Mouse (Mus musculus) heart, embryonic 15.5 days (tissue): ENCODE results near the gene Olfm2. TPM values are rescaled to one million over a fixed set of nuclear protein-coding genes. Genes with fewer than 3 reads are reported as not detected.

Experiments
- ATAC-seq: fragments of 200-750 bp; cut with Nextera tagmentation; replicated peaks from 2 replicates; pipeline ENCODE4 v1.8.0; 2017; ENCODE audit warnings: low read depth, moderate TSS enrichment; ENCODE audit not compliant: insufficient number of reproducible peaks, insufficient read depth, low FRiP score
- H3K27ac ChIP-seq: fragments of 300-500 bp; sonication (generic); 2 replicates; pipeline ENCODE4 v1.5.1; 2015; ENCODE audit warnings: mild to moderate bottlenecking, inconsistent platforms
- H3K27me3 ChIP-seq: fragments of 300-500 bp; sonication (generic); 2 replicates; pipeline ENCODE4 v1.6.1; 2015; ENCODE audit warnings: inconsistent platforms
- H3K36me3 ChIP-seq: fragments of 300-500 bp; sonication (generic); 2 replicates; pipeline ENCODE4 v1.6.1; 2015; ENCODE audit warnings: mild to moderate bottlenecking, inconsistent platforms
- H3K4me1 ChIP-seq: fragments of 300-500 bp; sonication (generic); replicated peaks from 2 replicates; pipeline ENCODE4 v1.6.1; 2015; ENCODE audit warnings: inconsistent platforms
- H3K4me2 ChIP-seq: fragments of 300-500 bp; sonication (generic); 2 replicates; pipeline ENCODE4 v1.6.1; 2015; ENCODE audit warnings: inconsistent platforms, mild to moderate bottlenecking, moderate library complexity
- H3K4me3 ChIP-seq: fragments of 300-500 bp; sonication (generic); 2 replicates; pipeline ENCODE4 v1.5.1; 2015; ENCODE audit warnings: mild to moderate bottlenecking, inconsistent platforms
- H3K9ac ChIP-seq: fragments of 300-500 bp; sonication (generic); 2 replicates; pipeline ENCODE4 v1.6.1; 2015; ENCODE audit warnings: mild to moderate bottlenecking, inconsistent platforms
- H3K9me3 ChIP-seq: fragments of 300-500 bp; sonication (generic); replicated peaks from 2 replicates; pipeline ENCODE4 v1.6.1; 2016; ENCODE audit warnings: inconsistent platforms
- WGBS: fragments of 180-500 bp; shearing (Covaris S2); methylation state at CpG from one replicate; pipeline ENCODE4 v1.1.7; 2015; ENCODE audit warnings: mixed read lengths; 5-methylcytosine and 5-hydroxymethylcytosine counted together
- polyA plus RNA-seq: library from polyadenylated mRNA; unstranded; fragments of >200 nt; fragmentation: Nextera tagmentation; extraction: Ambion mirVana; gene quantifications from 2 replicates; pipeline ENCODE4 v1.2.1, GENCODE M21; 2015

Olfm2 gene
- polyA plus RNA-seq, 1 experiment from 2014 or later: 1.00 TPM

GRCm38 (mm10) chr9:20743946-20744738 is 2.0 kb downstream of the Olfm2 start:
- Histone ChIP-seq H3K27me3 (peaks cover 85% of the 10 kb centered on the region), H3K4me3 (no peak overlapping the region), H3K4me2 (no peak overlapping the region), H3K4me1 (peaks cover 11% of the 10 kb centered on the region), H3K36me3 (no peaks in the 10 kb centered on the region), H3K9ac (no peak overlapping the region), H3K27ac (no peak overlapping the region), H3K9me3 (no peaks in the 10 kb centered on the region)
- whole genome bisulfite sequencing: 15% methylated on average over 22 of the region's 22 CpGs
- ATAC-seq: no peak

GRCm38 (mm10) chr9:20740407-20740806 is 5.7 kb downstream of the Olfm2 start:
- peaks cover 2% of the 10 kb centered on the region; the same call in 1 of the 2 replicates for H3K4me1 ChIP-seq
- no peaks in the 10 kb centered on the region for H3K9me3 ChIP-seq
- under 1% methylated on average over 12 of the region's 12 CpGs for WGBS
- H3K4me3 ChIP-seq: no peak overlapping the region
- H3K27ac ChIP-seq: no peak overlapping the region
- peak overlapping the region; percentile 48; the same call in 1 of the 2 replicates for H3K4me2 ChIP-seq
- H3K36me3 ChIP-seq: no peaks in the 10 kb centered on the region
- H3K9ac ChIP-seq: no peak overlapping the region
- ATAC-seq: peak; percentile 64
- H3K27me3 ChIP-seq: peaks cover 50% of the 10 kb centered on the region

GRCm38 (mm10) chr9:20738251-20738999 is 7.7 kb downstream of the Olfm2 start:
- Histone ChIP-seq H3K4me3 (no peak overlapping the region), H3K4me2 (no peak overlapping the region), H3K9me3 (no peaks in the 10 kb centered on the region), H3K36me3 (no peaks in the 10 kb centered on the region), H3K4me1 (peaks cover 2% of the 10 kb centered on the region; the same call in 1 of the 2 replicates), H3K9ac (no peak overlapping the region), H3K27me3 (peaks cover 35% of the 10 kb centered on the region), H3K27ac (no peak overlapping the region)
- WGBS: 43% methylated on average over 8 of the region's 8 CpGs
- ATAC-seq: no peak

GRCm38 (mm10) chr9:20737227-20737626 is 8.9 kb downstream of the Olfm2 start:
- Histone ChIP-seq H3K4me2 (no peak overlapping the region), H3K4me3 (no peak overlapping the region), H3K9me3 (no peaks in the 10 kb centered on the region), H3K27me3 (peaks cover 27% of the 10 kb centered on the region), H3K4me1 (peaks cover 2% of the 10 kb centered on the region; the same call in 1 of the 2 replicates), H3K27ac (no peak overlapping the region), H3K9ac (no peak overlapping the region), H3K36me3 (no peaks in the 10 kb centered on the region)
- WGBS: 94% methylated on average over 2 of the region's 2 CpGs
- ATAC-seq: no peak

- no peak overlapping the region for H3K9ac ChIP-seq
- H3K4me1 ChIP-seq: no peaks in the 10 kb centered on the region
- H3K36me3 ChIP-seq: no peaks in the 10 kb centered on the region
- no peaks in the 10 kb centered on the region for H3K9me3 ChIP-seq
- H3K27me3 ChIP-seq: peaks cover 26% of the 10 kb centered on the region
- 56% methylated on average over 3 of the region's 3 CpGs for WGBS
- no peak for ATAC-seq
- no peak overlapping the region for H3K4me2 ChIP-seq
- no peak overlapping the region for H3K4me3 ChIP-seq
- H3K27ac ChIP-seq: no peak overlapping the region
Measured at GRCm38 (mm10) chr9:20734692-20735091, 11.5 kb downstream of the Olfm2 start.

DNA sequence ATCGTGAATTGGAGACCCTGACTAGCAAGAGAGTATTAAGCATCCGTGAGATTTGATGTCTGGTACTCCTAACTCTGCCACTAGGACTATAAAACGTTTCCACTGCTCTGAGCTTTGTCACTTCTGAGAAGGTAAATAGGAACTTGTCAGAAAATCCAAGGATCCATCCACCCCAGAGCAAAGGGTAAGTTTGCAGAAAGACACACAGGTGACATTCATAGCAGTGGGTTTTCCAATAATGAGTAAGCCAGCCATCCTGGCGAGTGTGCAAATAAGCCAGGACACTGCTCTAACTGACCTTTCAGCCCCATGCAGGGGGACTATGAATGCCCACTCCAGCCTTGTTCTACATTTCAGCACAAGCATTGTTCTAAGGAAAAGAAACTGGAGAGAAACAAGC is 14.4 kb downstream of the Olfm2 start:
- Histone ChIP-seq H3K4me1 (peaks cover 13% of the 10 kb centered on the region), H3K9ac (no peak overlapping the region), H3K27me3 (peaks cover 50% of the 10 kb centered on the region), H3K36me3 (no peaks in the 10 kb centered on the region), H3K4me3 (no peak overlapping the region), H3K9me3 (no peaks in the 10 kb centered on the region), H3K27ac (no peak overlapping the region), H3K4me2 (no peak overlapping the region)
- ATAC-seq: no peak
- WGBS: 59% methylated on average over 4 of the region's 4 CpGs

DNA sequence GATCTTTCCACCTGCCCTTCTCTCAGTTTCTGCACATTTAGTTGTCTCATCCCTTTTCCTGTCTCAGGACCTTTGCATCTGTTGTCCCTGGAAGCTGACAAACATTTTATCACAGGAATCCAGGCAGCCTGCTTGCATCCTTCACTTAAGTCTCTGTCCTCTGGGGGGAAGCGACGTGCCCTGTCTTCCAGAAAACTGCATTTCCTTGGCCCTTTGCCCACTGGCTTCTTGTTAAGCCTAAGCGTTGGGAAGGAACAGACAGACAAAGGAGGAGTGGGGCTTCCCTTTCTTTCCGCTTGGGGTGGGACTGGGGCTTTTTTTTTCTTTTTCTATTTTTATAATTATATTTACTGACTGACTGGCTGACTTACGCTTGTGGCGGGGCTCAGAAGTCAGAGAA is 16.7 kb downstream of the Olfm2 start:
- H3K9ac ChIP-seq: no peak overlapping the region
- H3K27me3 ChIP-seq: peaks cover 74% of the 10 kb centered on the region
- no peak overlapping the region for H3K4me3 ChIP-seq
- no peaks in the 10 kb centered on the region for H3K36me3 ChIP-seq
- no peaks in the 10 kb centered on the region for H3K9me3 ChIP-seq
- no peak overlapping the region for H3K27ac ChIP-seq
- peaks cover 21% of the 10 kb centered on the region for H3K4me1 ChIP-seq
- H3K4me2 ChIP-seq: no peak overlapping the region
- WGBS: 41% methylated on average over 6 of the region's 6 CpGs
- ATAC-seq: no peak

DNA sequence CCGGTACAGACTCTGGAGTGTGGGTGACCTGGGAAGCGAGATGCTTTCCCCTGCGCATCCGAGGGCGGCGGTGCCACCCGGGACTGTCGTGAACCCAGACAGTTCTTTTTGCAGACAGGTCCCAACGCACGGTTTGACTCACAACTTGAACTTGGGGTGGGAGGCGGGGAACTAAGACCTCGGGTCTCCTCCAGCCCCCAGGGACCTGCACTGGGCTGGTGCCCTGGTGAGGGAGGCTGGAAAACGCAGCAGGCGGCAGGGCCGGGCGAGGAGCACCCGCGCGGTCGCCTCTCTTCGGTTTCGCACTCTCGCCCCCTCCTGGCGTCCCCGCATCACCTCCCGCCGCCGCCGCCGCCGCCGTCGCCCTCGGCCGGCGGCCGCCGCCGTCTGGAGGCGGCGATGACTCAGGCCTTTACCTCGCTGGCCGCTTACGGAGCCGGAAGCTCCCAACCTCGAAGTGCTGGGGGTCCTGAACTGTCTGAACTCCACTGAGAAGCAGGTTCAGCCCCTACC is 18.5 kb downstream of the Olfm2 start:
- H3K4me1 ChIP-seq: peaks cover 21% of the 10 kb centered on the region
- no peaks in the 10 kb centered on the region for H3K9me3 ChIP-seq
- peaks cover 80% of the 10 kb centered on the region for H3K27me3 ChIP-seq
- under 1% methylated on average over 46 of the region's 46 CpGs for WGBS
- no peaks in the 10 kb centered on the region for H3K36me3 ChIP-seq
- H3K4me3 ChIP-seq: peak overlapping the region; percentile 55
- no peak overlapping the region for H3K27ac ChIP-seq
- peak overlapping the region; percentile 97 for H3K4me2 ChIP-seq
- H3K9ac ChIP-seq: peak overlapping the region; percentile 46; the same call in 1 of the 2 replicates
- ATAC-seq: peak; percentile 61; the same call in 1 of the 2 replicates

- Histone ChIP-seq H3K4me3 (peak overlapping the region; percentile 55), H3K9me3 (no peaks in the 10 kb centered on the region), H3K9ac (peak overlapping the region; percentile 46), H3K36me3 (no peaks in the 10 kb centered on the region), H3K4me2 (peak overlapping the region; percentile 97), H3K4me1 (peaks cover 21% of the 10 kb centered on the region), H3K27ac (no peak overlapping the region), H3K27me3 (peaks cover 80% of the 10 kb centered on the region)
- no peak for ATAC-seq
- under 1% methylated on average over 54 of the region's 54 CpGs for WGBS
Measured at GRCm38 (mm10) chr9:20726859-20727600, 19.1 kb downstream of the Olfm2 start.

- H3K9me3 ChIP-seq: no peaks in the 10 kb centered on the region
- WGBS: 3% methylated on average over 42 of the region's 42 CpGs
- peak overlapping the region; percentile 97 for H3K4me2 ChIP-seq
- no peaks in the 10 kb centered on the region for H3K36me3 ChIP-seq
- H3K9ac ChIP-seq: peak overlapping the region; percentile 46
- peak overlapping the region; percentile 55 for H3K4me3 ChIP-seq
- peaks cover 21% of the 10 kb centered on the region for H3K4me1 ChIP-seq
- peaks cover 80% of the 10 kb centered on the region for H3K27me3 ChIP-seq
- H3K27ac ChIP-seq: no peak overlapping the region
- no peak for ATAC-seq
Measured at GRCm38 (mm10) chr9:20726134-20726858, 19.9 kb downstream of the Olfm2 start.
